Mouse (Mus musculus): ENCODE results near the gene Apex1.
"Not testable (repeated sequence)": the region's sequence is repeated elsewhere in the genome, so short reads cannot be mapped to it uniquely, and the experiment has no call there.

- TF ChIP-seq CTCF, EP300 (IDR thresholded peaks at IDR 0.05): not testable (repeated sequence)
These were observed 20.3 kb downstream of the Apex1 start for GRCm38 (mm10) chr14:50945081-50945480.

All from lung, postnatal 0 days (tissue).